23 mouse cellular contexts compared by ENCODE assay signal in genomic region chr16:91450137-91451064, GRCm38 (mm10). TPM values are rescaled to one million over a fixed set of nuclear protein-coding genes. Genes with fewer than 3 reads are reported as not detected.
DNase-seq lines count a peak whose midpoint lies in the region; ATAC-seq and TF ChIP-seq lines count a peak whose summit lies in the region.
"Had no signal": no experiment of that assay in that cellular context is flagged by ENCODE, and none has a peak within 500 bp of the region (broad histone marks: within the 10 kb centered on the region; RNA-seq: fewer than 3 reads in every experiment).

No protein-coding gene starts in this region.

- no peak for DNase-seq in gastrocnemius, adult 2 months
- DNase-seq in gastrocnemius, postnatal 4 days (ENCODE audit: low spot score in 2 of 2): no peak
- no peak for DNase-seq in lung, postnatal 10 days
- peak; percentile 39 to 51 for DNase-seq in thymus, postnatal 36 days
- DNase-seq: adrenal gland, adult 8-10 months; cerebellum, adult 11-12 months; cerebellum, postnatal 25 days; gastrocnemius, postnatal 36 days; heart, postnatal 36 days; kidney, adult 2 months; kidney, postnatal 25 days had no signal

- TF ChIP-seq CTCF in gastrocnemius, adult 2 months (IDR thresholded peaks at IDR 0.05): peak; percentile 4; the same call in 1 of the 2 replicates

- no peak overlapping the region for H3K27ac ChIP-seq in gastrocnemius, adult 2 months
- peak overlapping the region; percentile 37; the same call in 1 of the 2 replicates for H3K27ac ChIP-seq in lung, embryonic 16.5 days (ENCODE audit: low read length)
- H3K27ac ChIP-seq in liver, embryonic 12.5 days: peak overlapping the region; percentile 86
- H3K27ac ChIP-seq: forebrain, embryonic 13.5 days; limb, embryonic 13.5 days had no signal

- 69% methylated on average over 12 of the region's 12 CpGs for WGBS in lung, embryonic 16.5 days
- 77% methylated on average over 12 of the region's 12 CpGs for WGBS in liver, embryonic 12.5 days (ENCODE audit: insufficient replicate concordance)

- no peaks in the 10 kb centered on the region for H3K27me3 ChIP-seq in lung, embryonic 16.5 days (ENCODE audit: control insufficient read depth, insufficient read depth, low read depth, low read length)
- no peaks in the 10 kb centered on the region for H3K27me3 ChIP-seq in liver, embryonic 12.5 days (replicated peaks)
- H3K27me3 ChIP-seq: forebrain, embryonic 13.5 days; heart, embryonic 12.5 days; limb, embryonic 13.5 days; megakaryocyte, embryonic 14.5 days had no signal

- intact Hi-C loops in gastrocnemius, adult 2 months (cut with DNase I): no loop called here

- no peaks in the 10 kb centered on the region for H3K9me3 ChIP-seq in lung, embryonic 16.5 days (ENCODE audit: control insufficient read depth, low read length)
- no peaks in the 10 kb centered on the region for H3K9me3 ChIP-seq in liver, embryonic 12.5 days (replicated peaks)
- H3K9me3 ChIP-seq: forebrain, embryonic 13.5 days; heart, embryonic 12.5 days; limb, embryonic 13.5 days; megakaryocyte, embryonic 14.5 days had no signal

- H3K9ac ChIP-seq in lung, embryonic 16.5 days (ENCODE audit: low read length): no peak overlapping the region
- no peak overlapping the region for H3K9ac ChIP-seq in liver, embryonic 12.5 days
- H3K9ac ChIP-seq: forebrain, embryonic 13.5 days; heart, embryonic 12.5 days; limb, embryonic 13.5 days had no signal

- ATAC-seq in lung, embryonic 16.5 days (ENCODE audit: low read depth): peak; percentile 59
- ATAC-seq in liver, embryonic 12.5 days: no peak
- no peak for ATAC-seq in erythroblast, adult 5-6 weeks (replicated peaks; ENCODE audit: low FRiP score, poor library complexity, severe bottlenecking)
- no peak for ATAC-seq in granulocyte monocyte progenitor cell, adult 5-6 weeks (replicated peaks; ENCODE audit: poor library complexity, severe bottlenecking)
- ATAC-seq: forebrain, embryonic 13.5 days; hindbrain, embryonic 16.5 days; midbrain, embryonic 16.5 days had no signal

- no peak overlapping the region for H3K4me3 ChIP-seq in gastrocnemius, adult 2 months
- no peak overlapping the region for H3K4me3 ChIP-seq in lung, embryonic 16.5 days (ENCODE audit: low read length)
- H3K4me3 ChIP-seq in liver, embryonic 12.5 days: no peak overlapping the region
- H3K4me3 ChIP-seq: forebrain, embryonic 13.5 days; heart, embryonic 12.5 days; limb, embryonic 13.5 days; megakaryocyte, embryonic 14.5 days had no signal

- no peak overlapping the region for H3K4me2 ChIP-seq in lung, embryonic 16.5 days (ENCODE audit: low read depth, low read length)
- no peak overlapping the region for H3K4me2 ChIP-seq in liver, embryonic 12.5 days
- H3K4me2 ChIP-seq: forebrain, embryonic 13.5 days; heart, embryonic 12.5 days; limb, embryonic 13.5 days had no signal

- no peaks in the 10 kb centered on the region for H3K36me3 ChIP-seq in lung, embryonic 16.5 days (ENCODE audit: control insufficient read depth, insufficient read depth, low read length)
- H3K36me3 ChIP-seq in liver, embryonic 12.5 days: no peaks in the 10 kb centered on the region
- H3K36me3 ChIP-seq: heart, embryonic 12.5 days; limb, embryonic 13.5 days had no signal

- peaks cover 21% of the 10 kb centered on the region for H3K4me1 ChIP-seq in lung, embryonic 16.5 days (replicated peaks; ENCODE audit: control insufficient read depth, insufficient read depth, low read length)
- H3K4me1 ChIP-seq in liver, embryonic 12.5 days: peaks cover 67% of the 10 kb centered on the region
- H3K4me1 ChIP-seq: forebrain, embryonic 13.5 days had no signal

RNA-seq across cellular contexts. Expression of gene Ifnar1, which starts 34.6 kb away (rescaled TPM):
- 10 to 100 TPM; 12.6 to 15.1 TPM for total RNA-seq in gastrocnemius, adult 2 months (2021)
- total RNA-seq in gastrocnemius, postnatal 4 days (2021): 10 to 100 TPM; 61.8 to 63.4 TPM
- 65.0 and 69.3 TPM in 2 replicates for polyA plus RNA-seq in lung, embryonic 16.5 days (2015; fragmentation: Nextera tagmentation; extraction: Ambion mirVana)
- polyA plus RNA-seq in liver, embryonic 12.5 days (2016; fragmentation: Nextera tagmentation; extraction: Ambion mirVana): 24.5 and 27.8 TPM in 2 replicates
- total RNA-seq in erythroblast, adult 5-6 weeks (2015; ENCODE audit: low replicate concordance): 81.7 and 93.6 TPM in 2 replicates
- total RNA-seq in erythroblast, adult 5-6 weeks (2017; ENCODE audit: low replicate concordance): 133 and 147 TPM in 2 replicates
- total RNA-seq in granulocyte monocyte progenitor cell, adult 5-6 weeks (2014; fragmentation: Nextera tagmentation): 32.3 and 42.5 TPM in 2 replicates
- 33.3 and 35.6 TPM in 2 replicates for total RNA-seq in granulocyte monocyte progenitor cell, adult 5-6 weeks (2017)

RNA-seq across cellular contexts. Expression of gene Il10rb, which starts 44.4 kb away (rescaled TPM):
- 1 to 10 TPM; 6.2 to 7.9 TPM for total RNA-seq in gastrocnemius, adult 2 months (2021)
- total RNA-seq in gastrocnemius, postnatal 4 days (2021): 10 to 100 TPM; 26.3 to 27.4 TPM
- 56.8 and 61.5 TPM in 2 replicates for polyA plus RNA-seq in lung, embryonic 16.5 days (2015; fragmentation: Nextera tagmentation; extraction: Ambion mirVana)
- 26.0 and 27.0 TPM in 2 replicates for polyA plus RNA-seq in liver, embryonic 12.5 days (2016; fragmentation: Nextera tagmentation; extraction: Ambion mirVana)
- total RNA-seq in erythroblast, adult 5-6 weeks (2015; ENCODE audit: low replicate concordance): 43.9 and 52.3 TPM in 2 replicates
- 39.4 and 48.8 TPM in 2 replicates for total RNA-seq in erythroblast, adult 5-6 weeks (2017; ENCODE audit: low replicate concordance)
- total RNA-seq in granulocyte monocyte progenitor cell, adult 5-6 weeks (2014; fragmentation: Nextera tagmentation): 36.6 and 48.8 TPM in 2 replicates
- 41.3 and 45.8 TPM in 2 replicates for total RNA-seq in granulocyte monocyte progenitor cell, adult 5-6 weeks (2017)

RNA-seq across cellular contexts. Expression of gene Gm21970, which starts 58.9 kb away (rescaled TPM):
- total RNA-seq in gastrocnemius, adult 2 months (2021): under 1 TPM in 1 of 2 experiments, not detected in 1; 0.45 TPM
- total RNA-seq in gastrocnemius, postnatal 4 days (2021): not detected
- not detected in 2 replicates for polyA plus RNA-seq in lung, embryonic 16.5 days (2015; fragmentation: Nextera tagmentation; extraction: Ambion mirVana)
- polyA plus RNA-seq in liver, embryonic 12.5 days (2016; fragmentation: Nextera tagmentation; extraction: Ambion mirVana): not detected in 2 replicates
- total RNA-seq in erythroblast, adult 5-6 weeks (2015; ENCODE audit: low replicate concordance): 12.3 TPM in 1 of 2 replicates, not detected in the other
- total RNA-seq in erythroblast, adult 5-6 weeks (2017; ENCODE audit: low replicate concordance): 7.8 TPM in 1 of 2 replicates, not detected in the other
- not detected in 2 replicates for total RNA-seq in granulocyte monocyte progenitor cell, adult 5-6 weeks (2014; fragmentation: Nextera tagmentation)
- not detected in 2 replicates for total RNA-seq in granulocyte monocyte progenitor cell, adult 5-6 weeks (2017)
- total RNA-seq: gastrocnemius, postnatal 36 days; layer of hippocampus, postnatal 14 days; left cerebral cortex, postnatal 10 days had no signal
- polyA plus RNA-seq: forebrain, embryonic 13.5 days; heart, embryonic 12.5 days; hindbrain, embryonic 16.5 days; kidney, adult 2 months; limb, embryonic 13.5 days; midbrain, embryonic 16.5 days had no signal

Comparison
In these comparisons a context has a peak if more than half of its experiments do, and no peak if none do; other contexts are left out.
1. DNase-seq: peak in thymus, postnatal 36 days (2 of 2); none in gastrocnemius, adult 2 months (single experiment), gastrocnemius, postnatal 4 days (0 of 2) and lung, postnatal 10 days (single experiment).